Mouse (Mus musculus) testis, adult 2 months (tissue): Measurements from ENCODE around the gene Mfsd4a.

Experiments
- CTCF ChIP-seq: fragments of 200-500 bp; IDR thresholded peaks from 2 replicates; pipeline ENCODE4 v1.5.1; 2012; ENCODE audit warnings: low read depth, mild to moderate bottlenecking, inconsistent platforms, low read length, moderate library complexity; ENCODE audit not compliant: control insufficient read depth, insufficient read depth, insufficient replicate concordance
- POLR2A ChIP-seq: fragments of 200-500 bp; IDR thresholded peaks from 2 replicates; pipeline ENCODE4 v1.6.1; 2012; ENCODE audit warnings: low read depth, mild to moderate bottlenecking, inconsistent platforms, low read length, moderate library complexity; ENCODE audit not compliant: control insufficient read depth

DNA sequence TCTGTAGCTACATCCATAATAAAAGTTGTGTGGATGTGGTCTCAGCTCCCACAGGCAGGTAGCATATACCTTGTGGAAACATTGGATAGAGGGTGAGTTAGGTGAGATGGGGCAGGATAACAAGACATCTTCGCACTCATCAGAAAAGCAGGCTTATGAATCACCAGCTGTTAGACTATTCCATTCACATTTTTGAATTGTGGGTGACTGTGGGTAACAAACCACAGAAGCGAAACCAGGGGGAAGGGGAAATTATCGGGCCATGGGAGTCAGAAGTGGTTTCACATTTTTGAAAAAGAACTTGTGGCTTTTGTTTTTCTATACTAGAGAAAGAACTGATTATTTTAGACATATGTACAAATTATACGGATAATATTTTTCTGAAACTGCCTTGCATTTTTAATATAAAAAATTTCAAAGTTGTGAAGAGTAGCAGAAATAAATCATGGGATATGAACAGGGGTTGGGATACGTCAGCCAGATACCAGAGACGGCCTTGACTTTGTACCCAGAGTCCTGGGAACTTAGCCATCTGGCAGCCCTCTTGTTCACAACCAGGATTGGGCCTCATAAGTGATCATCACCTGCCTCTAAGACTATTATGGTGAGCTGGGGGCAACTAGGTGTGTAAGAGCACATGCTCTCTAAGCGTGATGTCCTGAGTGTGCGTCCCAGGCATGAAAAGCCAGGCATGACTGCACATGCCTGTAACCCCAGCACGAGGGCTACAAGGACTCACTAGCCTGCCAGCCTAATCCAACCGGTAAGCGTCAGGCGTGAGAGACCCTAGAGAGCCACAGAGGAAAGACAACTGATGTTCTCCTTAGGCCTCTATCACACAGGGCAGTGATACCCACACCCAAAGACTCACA is 74.5 kb downstream of the Mfsd4a start:
- TF ChIP-seq POLR2A (no peak), CTCF (no peak)
